Mouse (Mus musculus) neutrophil, adult 5-6 weeks (primary cell): ENCODE measurements around the gene Gm21312. TPM values are rescaled to one million over a fixed set of nuclear protein-coding genes. Genes with fewer than 3 reads are reported as not detected.
"Not testable (repeated sequence)": the region's sequence is repeated elsewhere in the genome, so short reads cannot be mapped to it uniquely, and the experiment has no call there.

Experiments used
- ATAC-seq: fragments of 151-379, 151-347 bp; 2 replicates; pipeline ENCODE4 v1.8.0; 2017; ENCODE audit warnings: mild to moderate bottlenecking, moderate TSS enrichment; ENCODE audit not compliant: insufficient number of reproducible peaks, poor library complexity, low FRiP score, severe bottlenecking; ENCODE audit errors: extremely low read depth
- total RNA-seq: library from RNA; stranded (forward); fragments of 200-1000 nt; gene quantifications from 2 replicates; pipeline ENCODE4 v1.2.3, GENCODE M21; 2017

Gene Gm21312
- total RNA-seq: not detected in 2 replicates

DNA sequence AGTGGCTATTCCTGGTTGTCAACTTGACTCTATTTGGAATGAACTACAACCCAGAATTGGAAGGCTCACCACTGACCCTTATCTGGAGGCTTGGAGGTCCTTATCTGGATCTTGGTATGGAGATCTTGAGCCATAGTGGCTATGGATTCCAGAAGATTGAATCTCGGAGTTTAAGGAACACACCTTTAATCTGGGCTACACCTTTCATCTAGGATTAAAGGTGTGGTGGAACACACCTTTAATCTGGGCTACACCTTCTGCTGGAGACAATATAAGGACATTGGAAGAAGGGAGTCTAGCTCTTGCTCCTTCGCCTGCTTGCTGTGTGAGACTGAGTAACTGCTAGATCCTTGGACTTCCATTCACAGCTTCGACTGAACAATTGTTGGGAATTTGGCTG is at the start of gene Gm21312:
Gene Gm21312 (plus strand): TSS at position 301 of the 400 bp plus-strand sequence.
- not testable (repeated sequence) for ATAC-seq

DNA sequence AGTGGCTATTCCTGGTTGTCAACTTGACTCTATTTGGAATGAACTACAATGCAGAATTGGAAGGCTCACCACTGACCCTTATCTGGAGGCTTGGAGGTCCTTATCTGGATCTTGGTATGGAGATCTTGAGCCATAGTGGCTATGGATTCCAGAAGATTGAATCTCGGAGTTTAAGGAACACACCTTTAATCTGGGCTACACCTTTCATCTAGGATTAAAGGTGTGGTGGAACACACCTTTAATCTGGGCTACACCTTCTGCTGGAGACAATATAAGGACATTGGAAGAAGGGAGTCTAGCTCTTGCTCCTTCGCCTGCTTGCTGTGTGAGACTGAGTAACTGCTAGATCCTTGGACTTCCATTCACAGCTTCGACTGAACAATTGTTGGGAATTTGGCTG is 34.1 kb upstream of the Gm21312 start, which contains the start of gene Gm21293:
Gene Gm21293 (plus strand): TSS at position 301 of the 400 bp plus-strand sequence.
- ATAC-seq: not testable (repeated sequence)

DNA sequence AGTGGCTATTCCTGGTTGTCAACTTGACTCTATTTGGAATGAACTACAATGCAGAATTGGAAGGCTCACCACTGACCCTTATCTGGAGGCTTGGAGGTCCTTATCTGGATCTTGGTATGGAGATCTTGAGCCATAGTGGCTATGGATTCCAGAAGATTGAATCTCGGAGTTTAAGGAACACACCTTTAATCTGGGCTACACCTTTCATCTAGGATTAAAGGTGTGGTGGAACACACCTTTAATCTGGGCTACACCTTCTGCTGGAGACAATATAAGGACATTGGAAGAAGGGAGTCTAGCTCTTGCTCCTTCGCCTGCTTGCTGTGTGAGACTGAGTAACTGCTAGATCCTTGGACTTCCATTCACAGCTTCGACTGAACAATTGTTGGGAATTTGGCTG is 25.6 kb upstream of the Gm21312 start, which contains the start of gene Gm6763:
Gene Gm6763 (plus strand): TSS at position 301 of the 400 bp plus-strand sequence.
- not testable (repeated sequence) for ATAC-seq

DNA sequence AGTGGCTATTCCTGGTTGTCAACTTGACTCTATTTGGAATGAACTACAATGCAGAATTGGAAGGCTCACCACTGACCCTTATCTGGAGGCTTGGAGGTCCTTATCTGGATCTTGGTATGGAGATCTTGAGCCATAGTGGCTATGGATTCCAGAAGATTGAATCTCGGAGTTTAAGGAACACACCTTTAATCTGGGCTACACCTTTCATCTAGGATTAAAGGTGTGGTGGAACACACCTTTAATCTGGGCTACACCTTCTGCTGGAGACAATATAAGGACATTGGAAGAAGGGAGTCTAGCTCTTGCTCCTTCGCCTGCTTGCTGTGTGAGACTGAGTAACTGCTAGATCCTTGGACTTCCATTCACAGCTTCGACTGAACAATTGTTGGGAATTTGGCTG is 17.1 kb upstream of the Gm21312 start, which contains the start of gene Gm8764:
Gene Gm8764 (plus strand): TSS at position 301 of the 400 bp plus-strand sequence.
- not testable (repeated sequence) for ATAC-seq

DNA sequence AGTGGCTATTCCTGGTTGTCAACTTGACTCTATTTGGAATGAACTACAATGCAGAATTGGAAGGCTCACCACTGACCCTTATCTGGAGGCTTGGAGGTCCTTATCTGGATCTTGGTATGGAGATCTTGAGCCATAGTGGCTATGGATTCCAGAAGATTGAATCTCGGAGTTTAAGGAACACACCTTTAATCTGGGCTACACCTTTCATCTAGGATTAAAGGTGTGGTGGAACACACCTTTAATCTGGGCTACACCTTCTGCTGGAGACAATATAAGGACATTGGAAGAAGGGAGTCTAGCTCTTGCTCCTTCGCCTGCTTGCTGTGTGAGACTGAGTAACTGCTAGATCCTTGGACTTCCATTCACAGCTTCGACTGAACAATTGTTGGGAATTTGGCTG is 8.6 kb upstream of the Gm21312 start, which contains the start of gene Gm21304:
Gene Gm21304 (plus strand): TSS at position 301 of the 400 bp plus-strand sequence.
- ATAC-seq: not testable (repeated sequence)

DNA sequence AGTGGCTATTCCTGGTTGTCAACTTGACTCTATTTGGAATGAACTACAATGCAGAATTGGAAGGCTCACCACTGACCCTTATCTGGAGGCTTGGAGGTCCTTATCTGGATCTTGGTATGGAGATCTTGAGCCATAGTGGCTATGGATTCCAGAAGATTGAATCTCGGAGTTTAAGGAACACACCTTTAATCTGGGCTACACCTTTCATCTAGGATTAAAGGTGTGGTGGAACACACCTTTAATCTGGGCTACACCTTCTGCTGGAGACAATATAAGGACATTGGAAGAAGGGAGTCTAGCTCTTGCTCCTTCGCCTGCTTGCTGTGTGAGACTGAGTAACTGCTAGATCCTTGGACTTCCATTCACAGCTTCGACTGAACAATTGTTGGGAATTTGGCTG is 8.4 kb downstream of the Gm21312 start, which contains the start of gene Gm20765:
Gene Gm20765 (plus strand): TSS at position 301 of the 400 bp plus-strand sequence.
- ATAC-seq: not testable (repeated sequence)

DNA sequence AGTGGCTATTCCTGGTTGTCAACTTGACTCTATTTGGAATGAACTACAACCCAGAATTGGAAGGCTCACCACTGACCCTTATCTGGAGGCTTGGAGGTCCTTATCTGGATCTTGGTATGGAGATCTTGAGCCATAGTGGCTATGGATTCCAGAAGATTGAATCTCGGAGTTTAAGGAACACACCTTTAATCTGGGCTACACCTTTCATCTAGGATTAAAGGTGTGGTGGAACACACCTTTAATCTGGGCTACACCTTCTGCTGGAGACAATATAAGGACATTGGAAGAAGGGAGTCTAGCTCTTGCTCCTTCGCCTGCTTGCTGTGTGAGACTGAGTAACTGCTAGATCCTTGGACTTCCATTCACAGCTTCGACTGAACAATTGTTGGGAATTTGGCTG is 16.9 kb downstream of the Gm21312 start, which contains the start of gene Gm4340:
Gene Gm4340 (plus strand): TSS at position 301 of the 400 bp plus-strand sequence.
- not testable (repeated sequence) for ATAC-seq

DNA sequence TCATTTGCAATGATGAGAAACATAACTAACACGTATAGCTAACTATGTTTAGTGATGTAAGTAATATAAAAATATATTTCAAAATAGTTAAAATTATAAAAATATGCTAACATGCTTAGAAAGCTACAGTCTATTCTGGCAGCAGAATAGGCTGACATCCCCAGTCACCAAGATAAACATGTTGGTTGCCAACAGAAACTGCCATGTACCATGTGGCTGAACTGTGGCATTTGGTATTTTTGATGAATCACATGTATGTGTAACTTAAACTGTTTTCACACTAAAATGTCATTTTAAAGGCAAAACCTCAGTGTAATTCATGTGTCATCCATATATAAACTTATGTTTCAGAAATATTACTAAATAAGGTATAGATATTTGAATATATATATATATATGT is 32.8 kb downstream of the Gm21312 start:
- ATAC-seq: no peak

DNA sequence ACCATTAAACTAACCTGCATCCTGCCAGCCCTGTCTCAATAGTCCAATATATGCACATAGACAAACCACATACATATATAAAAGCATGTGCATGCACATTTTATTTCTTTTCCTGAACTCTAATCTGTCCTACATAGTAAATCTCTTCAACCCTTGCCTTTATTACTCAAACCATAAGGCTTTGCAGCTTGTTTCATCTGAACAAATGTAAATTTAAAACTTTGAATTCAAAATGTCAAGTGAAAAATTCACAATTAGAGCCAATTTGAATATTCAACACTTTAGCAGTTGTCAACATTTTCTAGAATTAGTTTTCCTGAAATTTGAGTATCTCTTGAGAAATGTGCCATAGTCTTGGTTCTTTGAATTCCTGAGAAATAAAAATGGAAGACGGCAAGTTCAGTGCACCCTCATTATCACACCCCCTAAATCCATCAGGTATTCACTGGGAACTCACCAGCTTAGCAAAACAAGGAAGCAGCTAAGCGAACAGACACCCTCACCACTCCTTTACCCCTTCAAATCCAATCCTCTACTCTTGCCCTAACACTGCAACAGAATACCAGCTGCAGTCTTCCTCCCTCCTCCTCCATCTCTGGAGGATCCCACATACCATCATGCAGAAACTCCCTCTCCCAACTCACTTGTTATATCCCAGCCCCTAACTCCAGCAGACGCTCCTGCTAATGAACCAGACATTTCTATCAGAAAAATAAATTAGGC is 33.6 kb downstream of the Gm21312 start:
- ATAC-seq: no peak

DNA sequence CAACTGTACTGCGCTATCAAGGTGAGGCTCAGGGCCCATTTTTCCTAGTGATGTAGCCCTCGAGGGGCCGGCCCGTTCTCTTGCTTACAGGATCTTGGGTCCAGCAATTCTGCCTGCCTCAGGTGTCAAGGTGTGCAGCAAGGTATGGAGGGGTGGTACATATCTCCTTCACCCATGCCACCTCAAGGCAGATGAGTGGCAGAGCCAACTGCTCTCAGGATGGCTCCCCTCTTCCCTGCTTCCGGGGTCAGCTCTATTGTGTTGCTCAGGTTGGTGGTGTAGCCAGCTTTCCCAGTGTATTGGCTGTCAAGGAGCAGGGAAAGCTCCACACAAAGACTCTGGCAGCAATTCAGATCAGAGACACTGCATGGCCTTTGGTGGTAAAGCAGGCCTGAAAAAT is 37.7 kb downstream of the Gm21312 start:
- ATAC-seq: no peak

DNA sequence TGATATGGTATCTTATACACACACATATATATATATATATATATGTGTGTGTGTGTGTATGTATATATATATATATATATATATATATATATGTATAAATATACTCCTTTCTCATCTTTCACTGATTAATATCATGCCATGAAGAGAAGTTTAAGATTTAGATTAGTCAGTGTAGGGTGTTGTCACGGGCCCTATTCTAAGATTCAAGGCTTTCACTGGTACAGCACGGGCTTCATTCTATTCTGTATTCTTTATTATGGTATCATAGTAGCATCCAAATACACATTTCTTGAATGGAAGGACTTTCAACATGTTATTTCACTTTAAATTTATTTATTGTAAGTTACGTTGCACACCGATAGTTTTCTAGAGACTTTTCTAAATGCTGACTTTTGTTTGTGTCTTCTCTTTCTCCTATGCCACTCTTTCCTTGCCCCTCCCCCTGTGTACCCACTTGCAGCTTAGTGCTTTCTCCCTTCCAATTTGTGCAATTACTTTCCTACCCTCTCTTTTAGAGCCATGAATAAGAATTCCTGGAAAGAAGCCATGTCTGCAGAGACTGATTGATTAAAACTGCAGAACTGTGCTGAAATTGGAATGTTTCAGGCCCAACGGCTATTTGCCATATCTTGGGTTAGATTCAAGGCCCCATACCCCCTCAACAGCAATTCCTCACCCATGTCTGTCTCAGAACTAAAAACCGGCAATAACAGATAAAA is 43.6 kb downstream of the Gm21312 start:
- ATAC-seq: no peak

Other genes starting within 250 kb of the Gm21312 start
- gene Gm21293, start 34.0 kb upstream of the Gm21312 start, total RNA-seq: not detected in 2 replicates
- not detected in 2 replicates for gene Gm6763, start 25.5 kb upstream of the Gm21312 start, total RNA-seq
- gene Gm8764, start 17.0 kb upstream of the Gm21312 start, total RNA-seq: not detected in 2 replicates
- not detected in 2 replicates for gene Gm21304, start 8.5 kb upstream of the Gm21312 start, total RNA-seq
- not detected in 2 replicates for gene Gm20765, start 8.5 kb downstream of the Gm21312 start, total RNA-seq
- not detected in 2 replicates for gene Gm4340, start 17.0 kb downstream of the Gm21312 start, total RNA-seq